Mouse (Mus musculus) kidney, adult 2 months (tissue): ENCODE results near the gene Klrb1f.
"Not testable (repeated sequence)": the region's sequence is repeated elsewhere in the genome, so short reads cannot be mapped to it uniquely, and the experiment has no call there.

Source experiments
- CTCF ChIP-seq: fragments of 200-500 bp; conservative IDR thresholded peaks from 2 replicates; pipeline ENCODE4 v1.5.1; 2011; ENCODE audit warnings: low read depth, mild to moderate bottlenecking, control low read depth, low read length, moderate library complexity, mixed read lengths; ENCODE audit not compliant: insufficient read depth, insufficient read length
- POLR2A ChIP-seq: fragments of 200-500 bp; IDR thresholded peaks from one replicate; pipeline ENCODE4 v1.6.1; 2011; ENCODE audit warnings: low read depth, low read length, control low read depth

DNA sequence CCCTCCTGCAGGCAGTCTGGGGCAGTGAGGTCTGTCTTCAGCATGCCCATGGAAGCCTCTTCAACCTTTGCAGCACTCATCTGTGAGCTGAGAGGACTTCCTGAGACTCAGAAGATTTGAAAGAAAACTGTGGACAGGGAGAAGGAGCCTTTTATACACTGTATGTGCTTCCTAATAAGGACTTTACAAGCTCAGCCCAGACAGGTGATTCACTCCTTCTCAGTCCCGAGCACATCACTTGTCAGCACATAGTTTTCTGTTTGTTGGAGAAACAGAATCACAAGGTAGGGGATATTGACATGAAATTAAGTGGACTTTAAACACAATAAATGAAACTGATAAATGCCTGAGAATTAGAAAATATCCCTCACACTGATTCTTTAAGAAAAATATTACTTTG, 55.1 kb downstream of the Klrb1f start, which contains the start of gene Clec2e:
- not testable (repeated sequence) for TF ChIP-seq POLR2A, CTCF
